Mouse (Mus musculus) bone marrow macrophage, adult 2 months (primary cell): ENCODE results near the gene Ttc21a.

Source experiments
- CTCF ChIP-seq: IDR thresholded peaks from 2 replicates; pipeline ENCODE4 v1.5.1; 2012; ENCODE audit warnings: low read depth, mild to moderate bottlenecking, low read length, moderate library complexity
- POLR2A ChIP-seq: IDR thresholded peaks from 2 replicates; pipeline ENCODE4 v1.6.1; 2012; ENCODE audit warnings: mild to moderate bottlenecking, low read depth, low read length, borderline replicate concordance

GRCm38 (mm10) chr9:119941407-119941806 lies 4.0 kb downstream of the Ttc21a start:
- TF ChIP-seq POLR2A = no peak
- no peak for TF ChIP-seq CTCF
